Comparison of ENCODE assay signal across 7 mouse cellular contexts in genomic region chr16:91917631-91918096, GRCm38 (mm10).
DNase-seq lines count a peak whose midpoint lies in the region; ATAC-seq lines count a peak whose summit lies in the region.

No protein-coding gene starts in this region.

- DNase-seq in adrenal gland, postnatal 10 days = peak; percentile 91
- peak; percentile 83 for DNase-seq in embryo, embryonic 9.5 days (ENCODE audit: extremely low spot score)
- DNase-seq in gastrocnemius, postnatal 4 days (ENCODE audit: low spot score in 2 of 2) = peak; percentile 73 to 86
- peak; percentile 92 for DNase-seq in left cerebral cortex, postnatal 4 days
- peak; percentile 75 for DNase-seq in skeletal muscle tissue, adult 2 months (ENCODE audit: low read depth, low spot score)

- peak overlapping the region; percentile 51 for H3K9ac ChIP-seq in intestine, embryonic 16.5 days (ENCODE audit: low read depth, low read length)
- no peak overlapping the region for H3K9ac ChIP-seq in midbrain, embryonic 12.5 days (replicated peaks)

- peaks cover 9% of the 10 kb centered on the region; the same call in 1 of the 2 replicates for H3K4me1 ChIP-seq in intestine, embryonic 16.5 days (ENCODE audit: control insufficient read depth, insufficient read depth, low read length)
- peaks cover 17% of the 10 kb centered on the region; the same call in 1 of the 2 replicates for H3K4me1 ChIP-seq in midbrain, embryonic 12.5 days

- no peaks in the 10 kb centered on the region; the same call in 1 of the 2 replicates for H3K27me3 ChIP-seq in intestine, embryonic 16.5 days (replicated peaks; ENCODE audit: control insufficient read depth, insufficient read depth, low read length)
- no peaks in the 10 kb centered on the region for H3K27me3 ChIP-seq in midbrain, embryonic 12.5 days

- no peaks in the 10 kb centered on the region for H3K36me3 ChIP-seq in intestine, embryonic 16.5 days (ENCODE audit: control insufficient read depth, insufficient read depth, low read length)
- peaks cover 2% of the 10 kb centered on the region; the same call in 1 of the 2 replicates for H3K36me3 ChIP-seq in midbrain, embryonic 12.5 days

- peak overlapping the region; percentile 45 for H3K4me2 ChIP-seq in intestine, embryonic 16.5 days (ENCODE audit: low read depth, low read length)
- peak overlapping the region; percentile 35 for H3K4me2 ChIP-seq in midbrain, embryonic 12.5 days (replicated peaks)

- intact Hi-C loops in left cerebral cortex, postnatal 4 days (cut with DNase I) = loop anchor here (10.0 kb wide), 1 partner anchor 213 kb away; no protein-coding TSS in a partner anchor

- H3K9me3 ChIP-seq in intestine, embryonic 16.5 days (ENCODE audit: control insufficient read depth, low read length) = no peaks in the 10 kb centered on the region
- no peaks in the 10 kb centered on the region for H3K9me3 ChIP-seq in midbrain, embryonic 12.5 days

- peak overlapping the region; percentile 25 for H3K4me3 ChIP-seq in intestine, embryonic 16.5 days (ENCODE audit: low read length)
- no peak overlapping the region for H3K4me3 ChIP-seq in midbrain, embryonic 12.5 days

- WGBS in intestine, embryonic 16.5 days = 22% methylated on average over 17 of the region's 17 CpGs
- 31% methylated on average over 17 of the region's 17 CpGs for WGBS in midbrain, embryonic 12.5 days

- H3K27ac ChIP-seq in intestine, embryonic 16.5 days (ENCODE audit: low read length) = no peak overlapping the region
- no peak overlapping the region for H3K27ac ChIP-seq in midbrain, embryonic 12.5 days (replicated peaks)

- peak; percentile 58 for ATAC-seq in intestine, embryonic 16.5 days
- peak; percentile 58 for ATAC-seq in midbrain, embryonic 12.5 days (ENCODE audit: low FRiP score, low read depth)
